Mouse (Mus musculus) neural tube, embryonic 12.5 days (tissue): ENCODE results near the gene Trpv2. TPM values are rescaled to one million over a fixed set of nuclear protein-coding genes. Genes with fewer than 3 reads are reported as not detected.

Experiments used
- ATAC-seq: fragments of 200-750 bp; cut with Nextera tagmentation; 2 replicates; pipeline ENCODE4 v1.8.0; 2017; ENCODE audit warnings: low read depth, mild to moderate bottlenecking, moderate TSS enrichment, moderate library complexity; ENCODE audit not compliant: low FRiP score
- H3K27ac ChIP-seq: fragments of 300-500 bp; sonication (generic); 2 replicates; pipeline ENCODE4 v1.5.1; 2016
- H3K27me3 ChIP-seq: fragments of 300-500 bp; sonication (generic); replicated peaks from 2 replicates; pipeline ENCODE4 v1.6.1; 2016; ENCODE audit warnings: mild to moderate bottlenecking
- H3K36me3 ChIP-seq: fragments of 300-500 bp; sonication (generic); 2 replicates; pipeline ENCODE4 v1.6.1; 2016; ENCODE audit warnings: mild to moderate bottlenecking
- H3K4me1 ChIP-seq: fragments of 300-500 bp; sonication (generic); 2 replicates; pipeline ENCODE4 v1.6.1; 2016
- H3K4me2 ChIP-seq: fragments of 300-500 bp; sonication (generic); replicated peaks from 2 replicates; pipeline ENCODE4 v1.6.1; 2016; ENCODE audit warnings: mild to moderate bottlenecking
- H3K4me3 ChIP-seq: fragments of 300-500 bp; sonication (generic); 2 replicates; pipeline ENCODE4 v1.5.1; 2016
- H3K9ac ChIP-seq: fragments of 300-500 bp; sonication (generic); 2 replicates; pipeline ENCODE4 v1.6.1; 2016; ENCODE audit warnings: mild to moderate bottlenecking
- H3K9me3 ChIP-seq: fragments of 300-500 bp; sonication (generic); 2 replicates; pipeline ENCODE4 v1.6.1; 2016; ENCODE audit warnings: mild to moderate bottlenecking
- WGBS: fragments of 180-500 bp; shearing (Covaris S2); methylation state at CpG from one replicate; pipeline ENCODE4 v1.1.7; 2016; 5-methylcytosine and 5-hydroxymethylcytosine counted together
- polyA plus RNA-seq: library from polyadenylated mRNA; unstranded; fragments of >200 nt; fragmentation: Nextera tagmentation; extraction: Ambion mirVana; gene quantifications from 2 replicates; pipeline ENCODE4 v1.2.1, GENCODE M21; 2016

Gene Trpv2
- polyA plus RNA-seq, 1 experiment from 2014 or later, result 18.0 TPM

DNA sequence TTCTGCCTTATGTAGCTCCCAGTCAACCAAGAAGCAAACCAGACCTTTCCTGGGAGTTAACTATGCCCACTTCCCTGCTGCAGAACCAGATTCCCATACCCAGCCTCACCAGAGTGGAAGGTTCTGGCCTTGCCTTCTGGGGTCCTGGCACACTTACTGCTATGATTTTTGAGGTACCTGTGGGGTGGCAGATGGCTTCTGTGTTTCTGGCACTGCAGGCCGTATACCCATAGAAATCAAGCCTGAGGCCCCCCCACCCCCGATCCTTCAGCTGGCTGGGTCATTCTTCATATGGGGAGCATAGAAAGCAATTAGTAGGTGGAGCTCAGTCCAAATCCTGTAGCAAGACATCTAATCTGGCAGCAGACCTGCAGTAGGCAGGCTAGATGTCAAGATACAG lies 16.7 kb downstream of the Trpv2 start:
- no peaks in the 10 kb centered on the region for H3K4me1 ChIP-seq
- H3K27me3 ChIP-seq, result no peaks in the 10 kb centered on the region
- WGBS, result 92% methylated on average over 2 of the region's 2 CpGs
- H3K4me3 ChIP-seq, result no peak overlapping the region
- H3K27ac ChIP-seq, result no peak overlapping the region
- no peaks in the 10 kb centered on the region for H3K9me3 ChIP-seq
- no peak overlapping the region for H3K4me2 ChIP-seq
- ATAC-seq, result no peak
- H3K36me3 ChIP-seq, result 0 out of 2 replicates have a peak, but pooled peaks cover 2% of the 10 kb centered on the region
- H3K9ac ChIP-seq, result no peak overlapping the region

DNA sequence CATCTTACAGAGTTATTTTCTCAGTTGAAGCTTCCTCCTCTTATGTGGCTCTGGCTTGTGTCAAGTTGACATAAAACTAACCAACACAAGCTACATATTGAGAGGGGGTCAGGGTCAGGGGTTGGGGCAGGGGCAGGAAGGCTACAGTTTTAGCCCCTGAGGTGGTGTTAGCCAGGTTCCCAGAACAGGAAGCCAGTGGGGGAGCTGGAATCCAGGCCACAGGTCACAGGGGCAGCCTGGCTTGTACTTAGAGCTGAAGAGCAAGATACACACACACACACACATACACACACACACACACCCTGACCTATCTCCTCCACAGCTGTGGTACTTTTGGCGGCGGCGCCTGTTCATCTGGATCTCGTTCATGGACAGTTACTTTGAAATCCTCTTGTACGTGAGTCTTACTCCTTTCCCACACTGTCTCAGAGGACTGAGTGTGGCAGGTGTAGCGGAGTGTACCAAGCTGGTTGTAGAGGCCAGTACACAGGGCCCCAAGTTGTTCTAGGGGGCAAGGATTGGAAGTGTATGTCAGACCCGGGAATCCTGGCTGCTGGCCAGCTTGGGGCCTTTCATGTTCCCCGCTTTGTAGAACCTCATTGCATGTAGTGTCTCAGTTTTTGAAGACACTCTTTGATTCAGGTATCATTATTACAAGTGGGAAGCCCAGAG lies 17.8 kb downstream of the Trpv2 start:
- no peak overlapping the region for H3K9ac ChIP-seq
- no peaks in the 10 kb centered on the region for H3K4me1 ChIP-seq
- H3K9me3 ChIP-seq, result no peaks in the 10 kb centered on the region
- no peak overlapping the region for H3K4me3 ChIP-seq
- WGBS, result 84% methylated on average over 8 of the region's 8 CpGs
- H3K27me3 ChIP-seq, result no peaks in the 10 kb centered on the region
- H3K36me3 ChIP-seq, result 0 out of 2 replicates have a peak, but pooled peaks cover 2% of the 10 kb centered on the region
- H3K27ac ChIP-seq, result no peak overlapping the region
- ATAC-seq, result no peak
- H3K4me2 ChIP-seq, result no peak overlapping the region

DNA sequence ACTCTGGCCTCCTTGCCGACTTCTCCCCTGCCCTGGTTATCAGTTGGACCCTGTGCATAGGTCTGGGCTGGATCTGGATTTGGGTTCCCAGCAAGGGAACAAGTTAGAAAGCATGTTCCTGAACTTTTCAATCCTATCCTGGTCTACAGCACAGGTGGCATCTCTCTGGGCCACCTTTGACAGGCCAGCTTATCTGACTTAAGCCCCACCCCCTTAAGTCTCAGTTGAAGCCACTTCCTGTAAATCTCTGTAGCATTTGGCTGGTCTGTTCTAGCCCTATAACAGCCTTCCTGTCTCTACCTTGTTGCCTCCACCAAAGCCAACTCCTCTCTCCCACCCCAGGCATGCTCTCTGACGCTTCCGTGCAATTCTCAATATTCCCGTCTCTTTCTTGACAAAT lies 24.3 kb downstream of the Trpv2 start:
- no peak overlapping the region for H3K27ac ChIP-seq
- no peak overlapping the region for H3K4me2 ChIP-seq
- 81% methylated on average over 4 of the region's 4 CpGs for WGBS
- H3K9me3 ChIP-seq, result no peaks in the 10 kb centered on the region
- 0 out of 2 replicates have a peak overlapping the region, but pooled peaks have one; percentile 38 for H3K9ac ChIP-seq
- no peaks in the 10 kb centered on the region for H3K36me3 ChIP-seq
- no peaks in the 10 kb centered on the region for H3K27me3 ChIP-seq
- ATAC-seq, result no peak
- peaks cover 11% of the 10 kb centered on the region; the same call in 1 of the 2 replicates for H3K4me1 ChIP-seq
- H3K4me3 ChIP-seq, result no peak overlapping the region

DNA sequence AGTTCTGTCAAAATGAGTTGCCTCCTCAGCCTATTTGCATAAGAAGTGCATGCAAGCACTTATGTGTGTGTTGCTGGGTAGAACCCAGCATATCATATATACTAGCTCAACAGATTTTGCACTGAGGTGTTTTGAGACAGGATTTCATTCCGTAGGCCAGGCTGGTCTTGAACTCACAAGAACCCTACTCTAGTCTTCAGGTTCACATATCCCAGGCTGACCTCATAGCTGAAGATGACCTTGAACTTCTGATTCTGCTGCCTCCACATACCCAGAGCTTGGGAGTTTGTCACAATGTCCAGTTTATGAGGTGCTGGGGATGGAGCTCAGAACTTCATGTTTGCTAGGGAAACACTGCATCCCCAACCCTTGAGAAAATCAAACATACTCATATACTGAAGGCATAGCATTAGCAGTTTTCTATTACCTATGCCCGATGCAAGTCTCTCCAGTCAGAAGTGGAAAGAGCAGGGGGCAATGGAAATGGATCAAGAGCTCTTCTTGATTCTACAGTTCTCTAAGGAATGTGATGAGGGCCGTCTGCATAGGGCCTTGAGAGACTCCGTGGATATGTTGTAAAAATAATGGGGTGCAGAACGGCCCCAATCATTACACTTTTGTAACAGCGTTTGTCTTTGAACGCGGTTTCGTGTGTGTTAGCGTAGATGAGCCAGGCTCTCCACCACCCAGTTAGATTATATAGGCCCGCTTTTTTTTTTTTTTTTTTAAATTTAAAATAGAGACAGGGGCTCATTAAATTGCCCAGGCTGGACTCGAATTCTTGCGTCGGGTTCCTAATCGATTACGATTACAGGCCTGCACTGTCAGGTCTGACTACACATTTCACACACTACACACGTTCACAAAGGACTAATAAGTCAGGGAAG lies 27.7 kb downstream of the Trpv2 start:
- peak overlapping the region; percentile 66 for H3K4me3 ChIP-seq
- H3K4me2 ChIP-seq, result peak overlapping the region; percentile 89
- H3K4me1 ChIP-seq, result peaks cover 35% of the 10 kb centered on the region
- ATAC-seq, result 0 out of 2 replicates have a peak, but pooled peaks have one; percentile 4
- peaks cover 32% of the 10 kb centered on the region for H3K36me3 ChIP-seq
- 12% methylated on average over 17 of the region's 17 CpGs for WGBS
- peak overlapping the region; percentile 81 for H3K9ac ChIP-seq
- no peaks in the 10 kb centered on the region for H3K27me3 ChIP-seq
- no peaks in the 10 kb centered on the region for H3K9me3 ChIP-seq
- H3K27ac ChIP-seq, result peak overlapping the region; percentile 77

DNA sequence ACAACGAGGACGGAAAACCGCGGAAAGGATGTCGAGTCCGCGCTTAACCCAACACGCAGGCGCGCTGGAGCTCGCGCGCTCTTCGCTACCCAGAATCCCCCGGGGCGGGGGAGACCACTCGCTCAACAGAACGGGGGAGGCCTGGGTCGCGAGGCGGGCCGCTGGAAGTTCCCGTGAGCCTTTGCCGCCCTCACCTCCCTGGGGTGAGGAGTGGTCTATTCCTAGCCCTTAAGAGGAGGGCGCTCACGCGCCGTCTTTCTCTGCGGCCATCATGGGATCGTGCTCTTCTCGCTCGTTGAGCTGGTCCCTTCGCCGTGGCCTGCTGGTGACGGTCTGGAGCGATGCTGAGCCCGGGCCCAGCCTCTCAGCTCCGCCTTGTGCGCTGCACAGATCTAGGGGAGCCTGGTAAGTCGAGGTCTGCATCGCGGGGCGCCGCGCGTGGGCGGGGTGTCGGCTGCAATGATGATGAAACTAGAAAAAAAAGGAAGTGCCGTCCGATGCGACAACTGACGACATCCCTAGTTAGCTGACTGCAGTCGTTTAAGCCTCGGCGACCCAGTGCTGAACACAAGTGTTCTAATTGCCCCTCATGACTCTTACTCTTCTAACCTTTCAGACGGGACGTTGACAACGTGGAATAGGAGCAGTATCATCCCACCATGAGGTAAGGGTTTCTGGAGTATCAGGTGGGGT lies 28.5 kb downstream of the Trpv2 start:
- peak overlapping the region; percentile 81 for H3K9ac ChIP-seq
- no peaks in the 10 kb centered on the region for H3K27me3 ChIP-seq
- no peaks in the 10 kb centered on the region for H3K9me3 ChIP-seq
- H3K36me3 ChIP-seq, result peaks cover 40% of the 10 kb centered on the region
- WGBS, result under 1% methylated on average over 58 of the region's 58 CpGs
- ATAC-seq, result peak; percentile 93
- H3K4me1 ChIP-seq, result peaks cover 35% of the 10 kb centered on the region
- peak overlapping the region; percentile 66 for H3K4me3 ChIP-seq
- H3K4me2 ChIP-seq, result peak overlapping the region; percentile 89
- peak overlapping the region; percentile 79; the same call in 1 of the 2 replicates for H3K27ac ChIP-seq

DNA sequence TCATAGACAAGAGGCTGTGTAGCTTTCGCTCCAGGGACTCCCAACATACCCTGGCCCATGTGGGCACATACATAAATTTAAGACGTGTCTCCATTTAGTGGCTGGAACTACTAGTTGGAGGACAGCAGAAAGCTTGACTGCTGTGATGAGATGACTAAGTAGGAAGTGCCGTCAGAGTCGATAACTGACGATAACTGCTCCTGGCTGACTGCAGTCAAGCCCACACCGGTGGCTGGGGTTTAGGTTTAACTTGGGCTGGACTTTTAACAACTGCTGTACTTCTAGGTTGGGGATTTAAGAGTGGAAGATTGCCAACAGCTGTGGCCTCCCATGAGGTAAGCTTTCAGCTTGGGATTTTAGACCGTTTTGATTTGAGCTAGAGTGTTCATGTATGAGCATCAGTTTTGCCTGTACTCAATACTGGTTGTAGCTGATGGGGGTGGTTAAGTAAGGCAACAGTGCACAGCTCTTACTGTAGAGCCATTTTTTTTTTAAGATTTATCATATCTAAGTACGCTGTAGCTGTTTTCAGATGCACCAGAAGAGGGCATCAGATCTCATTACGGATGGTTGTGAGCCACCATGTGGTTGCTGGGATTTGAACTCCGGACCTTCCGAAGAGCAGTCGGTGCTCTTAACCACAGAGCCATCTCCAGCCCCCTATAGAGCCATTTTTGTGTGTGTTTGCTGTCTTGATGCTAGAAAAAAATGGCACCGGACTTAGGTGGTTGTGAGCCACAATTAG lies 29.2 kb downstream of the Trpv2 start:
- Histone ChIP-seq H3K4me2 (peak overlapping the region; percentile 89), H3K9ac (peak overlapping the region; percentile 81), H3K36me3 (peaks cover 47% of the 10 kb centered on the region), H3K27ac (peak overlapping the region; percentile 79; the same call in 1 of the 2 replicates), H3K9me3 (no peaks in the 10 kb centered on the region), H3K4me1 (peaks cover 28% of the 10 kb centered on the region), H3K27me3 (no peaks in the 10 kb centered on the region), H3K4me3 (peak overlapping the region; percentile 66)
- under 1% methylated on average over 13 of the region's 13 CpGs for WGBS
- ATAC-seq, result peak; percentile 18; the same call in 1 of the 2 replicates

DNA sequence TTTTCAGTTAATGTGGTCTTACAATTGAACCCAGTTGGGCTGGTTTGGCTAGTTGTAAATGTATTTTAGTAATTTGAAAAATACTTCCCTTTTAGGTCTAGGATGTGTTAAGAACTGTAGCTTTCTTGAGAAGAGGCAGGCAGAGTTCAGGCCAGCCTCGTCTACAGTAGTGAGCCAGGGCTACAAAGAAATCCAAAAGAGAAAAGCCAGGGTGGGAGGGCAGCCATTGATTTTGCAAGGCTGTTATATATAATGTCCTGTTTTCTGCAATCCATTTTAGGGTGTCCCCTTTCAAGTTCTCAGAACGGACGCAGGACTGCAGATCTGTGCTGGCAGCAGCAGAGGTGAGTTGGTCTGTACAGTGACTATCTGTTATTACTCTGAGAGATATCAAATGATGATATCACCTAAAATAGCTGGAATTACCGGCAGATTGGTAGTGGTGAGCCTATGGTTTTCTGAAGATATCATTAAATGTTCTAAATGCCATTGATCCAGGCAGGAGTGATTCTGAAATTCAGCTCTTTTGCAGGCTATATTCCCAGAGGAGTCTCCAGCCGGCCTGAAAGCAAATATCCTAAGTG lies 29.9 kb downstream of the Trpv2 start:
- H3K4me3 ChIP-seq, result peak overlapping the region; percentile 66
- H3K9me3 ChIP-seq, result no peaks in the 10 kb centered on the region
- WGBS, result 13% methylated on average over 5 of the region's 5 CpGs
- no peak overlapping the region for H3K27ac ChIP-seq
- peaks cover 54% of the 10 kb centered on the region for H3K36me3 ChIP-seq
- no peak for ATAC-seq
- H3K4me1 ChIP-seq, result peaks cover 28% of the 10 kb centered on the region
- H3K9ac ChIP-seq, result peak overlapping the region; percentile 81
- H3K27me3 ChIP-seq, result no peaks in the 10 kb centered on the region
- peak overlapping the region; percentile 89 for H3K4me2 ChIP-seq

DNA sequence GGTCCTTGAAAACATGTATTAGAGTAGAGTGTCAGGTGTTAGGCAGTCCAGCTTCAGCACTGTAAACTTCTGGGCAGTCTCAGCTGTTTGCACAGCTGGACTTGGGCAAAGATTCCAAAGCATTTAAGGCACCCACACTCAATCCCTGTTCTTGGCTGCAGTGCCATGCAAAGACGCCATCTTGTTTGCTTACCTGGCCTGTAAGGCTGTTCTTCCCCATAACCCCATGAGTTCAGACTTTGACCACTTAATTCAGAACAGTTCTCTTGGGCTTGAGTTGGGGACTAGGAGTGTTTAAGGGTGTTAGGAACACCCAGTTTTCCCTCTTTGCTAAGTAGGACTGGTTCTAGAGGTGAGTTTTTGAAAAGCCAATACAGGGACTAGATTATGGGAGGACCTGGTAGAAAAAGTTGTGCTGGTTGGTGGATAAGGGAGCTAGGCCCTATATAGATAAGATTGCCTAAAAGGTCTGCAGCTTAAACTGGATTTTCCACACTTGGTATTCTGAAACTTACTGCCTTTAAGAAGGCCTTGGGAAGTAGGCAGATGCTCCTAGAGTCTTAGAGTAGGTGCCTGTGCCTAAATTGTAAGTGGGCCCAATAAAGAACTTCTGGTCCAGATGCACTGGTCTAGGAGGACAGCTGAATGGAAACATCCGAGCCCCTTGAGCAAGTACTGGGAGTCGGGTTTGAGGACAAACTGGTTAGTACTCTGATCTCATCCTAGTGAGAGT lies 30.8 kb downstream of the Trpv2 start:
- peak overlapping the region; percentile 89 for H3K4me2 ChIP-seq
- H3K36me3 ChIP-seq, result peaks cover 62% of the 10 kb centered on the region
- H3K4me1 ChIP-seq, result peaks cover 28% of the 10 kb centered on the region
- no peaks in the 10 kb centered on the region for H3K27me3 ChIP-seq
- no peaks in the 10 kb centered on the region for H3K9me3 ChIP-seq
- WGBS, result 23% methylated on average over 3 of the region's 3 CpGs
- H3K4me3 ChIP-seq, result peak overlapping the region; percentile 13
- H3K9ac ChIP-seq, result peak overlapping the region; percentile 81; the same call in 1 of the 2 replicates
- H3K27ac ChIP-seq, result no peak overlapping the region
- no peak for ATAC-seq

DNA sequence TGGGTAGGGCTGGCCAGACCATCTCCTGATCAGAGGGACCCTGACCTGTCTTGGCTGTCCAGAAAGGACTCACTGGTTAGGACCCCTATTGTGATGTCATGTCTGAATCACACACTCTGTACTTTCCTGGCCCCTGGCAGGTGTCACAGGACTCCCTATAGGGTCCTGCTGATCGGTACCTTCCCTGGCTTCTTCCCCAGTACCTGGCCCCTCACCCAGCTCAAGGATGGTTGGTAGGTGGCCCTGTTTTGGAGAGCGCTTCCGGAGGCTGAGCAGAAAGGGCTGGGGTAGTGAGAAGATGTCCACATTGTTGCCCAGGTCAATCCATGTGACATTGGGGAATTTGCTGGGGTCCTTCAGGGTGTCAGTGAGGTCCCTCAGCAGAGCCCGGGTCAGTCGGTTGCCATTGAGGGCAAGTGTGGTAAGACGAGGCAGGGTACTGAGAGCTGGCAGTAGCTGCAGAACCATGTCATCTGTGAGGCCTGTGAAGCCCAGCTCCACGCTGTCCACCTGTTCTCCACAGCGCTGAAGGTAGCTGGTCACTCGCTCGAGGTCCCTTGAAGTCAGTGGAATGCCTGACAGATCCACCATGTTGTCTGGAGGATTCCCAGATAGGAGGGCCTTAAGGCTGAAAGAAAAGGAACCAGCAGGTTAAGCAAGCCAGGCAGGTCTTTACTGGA lies 31.5 kb downstream of the Trpv2 start:
- Histone ChIP-seq H3K9me3 (no peaks in the 10 kb centered on the region), H3K4me2 (peak overlapping the region; percentile 89), H3K36me3 (peaks cover 62% of the 10 kb centered on the region), H3K27ac (no peak overlapping the region), H3K9ac (peak overlapping the region; percentile 81; the same call in 1 of the 2 replicates), H3K4me1 (peaks cover 28% of the 10 kb centered on the region), H3K4me3 (peak overlapping the region; percentile 13; the same call in 1 of the 2 replicates), H3K27me3 (no peaks in the 10 kb centered on the region)
- 34% methylated on average over 10 of the region's 10 CpGs for WGBS
- ATAC-seq, result no peak
